Mouse (Mus musculus) kidney, adult 2 months (tissue): ENCODE data around the gene Klk5. TPM values are rescaled to one million over a fixed set of nuclear protein-coding genes. Genes with fewer than 3 reads are reported as not detected.

Experiments
- DNase-seq: peaks from one replicate; pipeline ENCODE4 v3.0.0; 2021
- H3K27ac ChIP-seq: fragments of 200-500 bp; 2 replicates; pipeline ENCODE4 v1.5.1; 2012; ENCODE audit warnings: low read depth, low read length, control low read depth, inconsistent platforms; ENCODE audit not compliant: insufficient read depth
- H3K27me3 ChIP-seq: fragments of 200-500 bp; replicated peaks from 2 replicates; pipeline ENCODE4 v1.6.1; 2012; ENCODE audit warnings: mild to moderate bottlenecking, moderate library complexity, low read length, inconsistent platforms; ENCODE audit not compliant: control insufficient read depth, insufficient read depth
- H3K36me3 ChIP-seq: fragments of 200-500 bp; 2 replicates; pipeline ENCODE4 v1.6.1; 2012; ENCODE audit warnings: mild to moderate bottlenecking, moderate library complexity, low read length, inconsistent platforms; ENCODE audit not compliant: control insufficient read depth, insufficient read depth
- H3K4me1 ChIP-seq: fragments of 200-500 bp; 2 replicates; pipeline ENCODE4 v1.6.1; 2011; ENCODE audit warnings: low read length; ENCODE audit not compliant: control insufficient read depth, insufficient read depth
- H3K4me3 ChIP-seq: fragments of 200-500 bp; 2 replicates; pipeline ENCODE4 v1.5.1; 2011; ENCODE audit warnings: mild to moderate bottlenecking, low read depth, low read length, control low read depth; ENCODE audit not compliant: insufficient read depth
- CTCF ChIP-seq: fragments of 200-500 bp; conservative IDR thresholded peaks from 2 replicates; pipeline ENCODE4 v1.5.1; 2011; ENCODE audit warnings: low read depth, mild to moderate bottlenecking, control low read depth, low read length, moderate library complexity, mixed read lengths; ENCODE audit not compliant: insufficient read depth, insufficient read length
- POLR2A ChIP-seq: fragments of 200-500 bp; IDR thresholded peaks from one replicate; pipeline ENCODE4 v1.6.1; 2011; ENCODE audit warnings: low read depth, low read length, control low read depth
- WGBS: fragments of 180-500 bp; shearing (Covaris S2); methylation state at CpG from one replicate; pipeline ENCODE4 v1.1.7; 2018; 5-methylcytosine and 5-hydroxymethylcytosine counted together
- polyA plus RNA-seq: library from polyadenylated mRNA; depleted of rRNA; stranded (reverse); fragments of >200 nt; gene quantifications from 2 replicates; pipeline ENCODE4 v1.2.3, GENCODE M21; 2012

Gene Klk5
- polyA plus RNA-seq, 1 experiment = not detected

GRCm38 (mm10) chr7:43874868-43875375 lies 33.2 kb downstream of the Klk5 start:
- WGBS = 67% methylated on average over 6 of the region's 6 CpGs
- Histone ChIP-seq H3K27me3 (no peaks in the 10 kb centered on the region), H3K36me3 (no peaks in the 10 kb centered on the region), H3K27ac (no peak overlapping the region), H3K4me3 (no peak overlapping the region), H3K4me1 (no peaks in the 10 kb centered on the region)
- DNase-seq = no peak
- TF ChIP-seq CTCF = no peak
- TF ChIP-seq POLR2A = no peak

- no peak for DNase-seq
- WGBS = 70% methylated on average over 4 of the region's 4 CpGs
- H3K27ac ChIP-seq = no peak overlapping the region
- H3K4me1 ChIP-seq = no peaks in the 10 kb centered on the region
- TF ChIP-seq POLR2A (no peak), CTCF (no peak)
- no peak overlapping the region for H3K4me3 ChIP-seq
- no peaks in the 10 kb centered on the region for H3K36me3 ChIP-seq
- no peaks in the 10 kb centered on the region for H3K27me3 ChIP-seq
Measured at GRCm38 (mm10) chr7:43876444-43876843, 34.7 kb downstream of the Klk5 start.

DNA sequence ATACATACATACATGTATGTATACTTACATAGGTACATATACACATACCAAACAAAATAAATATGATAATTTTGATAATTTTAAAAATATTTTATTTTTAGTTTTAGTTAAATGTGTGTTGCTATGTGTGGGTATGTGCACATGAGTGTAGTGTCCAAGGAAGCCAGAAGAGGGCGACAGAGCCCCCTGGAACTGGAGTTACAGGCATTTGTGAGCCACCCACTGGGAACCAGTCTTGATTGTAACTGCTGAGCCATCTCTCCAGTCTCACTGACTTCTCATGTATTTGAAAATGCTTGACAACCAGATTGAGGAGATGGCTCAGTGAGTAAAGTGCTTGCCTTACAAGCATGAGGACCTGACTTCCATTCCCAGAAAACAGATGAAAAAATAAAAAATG lies 36.5 kb downstream of the Klk5 start:
- WGBS = 45% methylated on average over 1 of the region's 1 CpGs

GRCm38 (mm10) chr7:43880912-43881311 lies 39.1 kb downstream of the Klk5 start, which contains the start of gene Klk4:
Gene Klk4 (plus strand): TSS chr7:43881160.
- Histone ChIP-seq H3K4me1 (no peaks in the 10 kb centered on the region), H3K4me3 (no peak within 1 kb of the TSS), H3K27ac (no peak within 1 kb of the TSS), H3K36me3 (no peaks in the 10 kb centered on the region), H3K27me3 (no peaks in the 10 kb centered on the region; the same call in 1 of the 2 replicates)
- no peak for DNase-seq
- TF ChIP-seq POLR2A (no peak), CTCF (no peak)
- WGBS = 24% methylated on average over 3 of the region's 3 CpGs

More for the DNA sequence above, 36.5 kb downstream of the Klk5 start:
- H3K27ac ChIP-seq = no peak overlapping the region
- H3K27me3 ChIP-seq = no peaks in the 10 kb centered on the region
- TF ChIP-seq POLR2A (no peak), CTCF (no peak)
- no peaks in the 10 kb centered on the region for H3K4me1 ChIP-seq
- DNase-seq = no peak
- no peak overlapping the region for H3K4me3 ChIP-seq
- no peaks in the 10 kb centered on the region for H3K36me3 ChIP-seq

DNA sequence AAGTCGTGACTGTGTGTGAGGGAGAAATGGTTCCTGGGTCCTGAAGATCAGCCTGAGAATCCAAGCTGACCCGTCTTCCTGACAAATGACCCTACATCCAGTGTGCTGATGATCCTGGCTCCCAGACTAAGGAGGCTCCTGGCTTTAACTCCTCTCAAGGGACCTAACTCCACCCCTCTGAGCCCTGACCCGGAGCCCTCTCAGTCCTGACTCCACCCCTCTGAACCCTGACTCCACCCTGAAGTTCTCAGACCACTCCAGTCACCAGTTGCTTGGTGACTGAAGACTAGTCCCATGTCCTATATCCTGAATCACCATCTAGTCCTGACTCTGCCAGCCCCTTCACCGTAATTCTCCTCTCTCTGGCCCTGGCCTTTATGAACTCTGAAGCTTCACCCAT lies 40.6 kb downstream of the Klk5 start:
- Histone ChIP-seq H3K27me3 (no peaks in the 10 kb centered on the region; the same call in 1 of the 2 replicates), H3K4me1 (no peaks in the 10 kb centered on the region), H3K4me3 (no peak overlapping the region), H3K36me3 (no peaks in the 10 kb centered on the region), H3K27ac (no peak overlapping the region)
- 17% methylated on average over 4 of the region's 4 CpGs for WGBS
- DNase-seq = no peak
- TF ChIP-seq POLR2A = no peak
- TF ChIP-seq CTCF = no peak

- TF ChIP-seq POLR2A (no peak), CTCF (no peak)
- no peak for DNase-seq
Measured at GRCm38 (mm10) chr7:43882811-43883210, 41.0 kb downstream of the Klk5 start.

GRCm38 (mm10) chr7:43883547-43883946 lies 41.8 kb downstream of the Klk5 start:
- no peak overlapping the region for H3K4me3 ChIP-seq
- no peaks in the 10 kb centered on the region for H3K4me1 ChIP-seq
- TF ChIP-seq POLR2A = no peak
- peak; percentile 59 for TF ChIP-seq CTCF
- 9% methylated on average over 14 of the region's 14 CpGs for WGBS
- no peak overlapping the region for H3K27ac ChIP-seq
- DNase-seq = no peak
- H3K36me3 ChIP-seq = no peaks in the 10 kb centered on the region
- H3K27me3 ChIP-seq = no peaks in the 10 kb centered on the region; the same call in 1 of the 2 replicates

More at GRCm38 (mm10) chr7:43882811-43883210, 41.0 kb downstream of the Klk5 start:
- WGBS = 18% methylated on average over 4 of the region's 4 CpGs
- Histone ChIP-seq H3K36me3 (no peaks in the 10 kb centered on the region), H3K4me1 (no peaks in the 10 kb centered on the region), H3K27me3 (no peaks in the 10 kb centered on the region; the same call in 1 of the 2 replicates), H3K4me3 (no peak overlapping the region), H3K27ac (no peak overlapping the region)

GRCm38 (mm10) chr7:43891365-43891764 lies 49.6 kb downstream of the Klk5 start:
- TF ChIP-seq POLR2A (no peak), CTCF (no peak)
- 58% methylated on average over 5 of the region's 5 CpGs for WGBS
- H3K4me3 ChIP-seq = no peak overlapping the region

More at GRCm38 (mm10) chr7:43891365-43891764, 49.6 kb downstream of the Klk5 start:
- Histone ChIP-seq H3K36me3 (no peaks in the 10 kb centered on the region), H3K27me3 (no peaks in the 10 kb centered on the region), H3K27ac (no peak overlapping the region), H3K4me1 (no peaks in the 10 kb centered on the region)
- DNase-seq = no peak
